Mouse (Mus musculus) cerebellum, adult 2 months (tissue): ENCODE measurements around the gene Gpr1.

Source experiments
- CTCF ChIP-seq: fragments of 200-500 bp; IDR thresholded peaks from 2 replicates; pipeline ENCODE4 v1.5.1; 2011; ENCODE audit warnings: low read depth, mild to moderate bottlenecking, control low read depth, low read length, moderate library complexity, borderline replicate concordance; ENCODE audit not compliant: insufficient read depth
- POLR2A ChIP-seq: fragments of 200-500 bp; IDR thresholded peaks from 2 replicates; pipeline ENCODE4 v1.6.1; 2011; ENCODE audit warnings: low read length, control low read depth, borderline replicate concordance; ENCODE audit not compliant: insufficient read depth

- TF ChIP-seq CTCF (no peak), POLR2A (no peak)
Measured at GRCm38 (mm10) chr1:63176259-63176603, 38.1 kb downstream of the Gpr1 start.
